Mouse (Mus musculus): ENCODE measurements around the gene Gtf3a. TPM values are rescaled to one million over a fixed set of nuclear protein-coding genes. Genes with fewer than 3 reads are reported as not detected.
A peak's percentile ranks its signal among the peaks of the same experiment; 100 is the strongest.
"Not testable (repeated sequence)": the region's sequence is repeated elsewhere in the genome, so short reads cannot be mapped to it uniquely, and the experiment has no call there.

Gene Gtf3a
- polyA plus RNA-seq, 1 experiment from 2014 or later, result 116 TPM

GRCm38 (mm10) chr5:146940219-146940618, 8.2 kb upstream of the Gtf3a start:
- Histone ChIP-seq H3K9ac (no peak overlapping the region), H3K36me3 (no peaks in the 10 kb centered on the region), H3K9me3 (no peaks in the 10 kb centered on the region), H3K27me3 (replicated peaks) (no peaks in the 10 kb centered on the region), H3K4me2 (no peak overlapping the region), H3K4me3 (replicated peaks) (no peak overlapping the region), H3K27ac (no peak overlapping the region), H3K4me1 (no peaks in the 10 kb centered on the region)
- WGBS, result 20% methylated on average over 7 of the region's 7 CpGs
- ATAC-seq (ENCODE audit: insufficient read depth, low FRiP score, low read depth), result no peak

DNA sequence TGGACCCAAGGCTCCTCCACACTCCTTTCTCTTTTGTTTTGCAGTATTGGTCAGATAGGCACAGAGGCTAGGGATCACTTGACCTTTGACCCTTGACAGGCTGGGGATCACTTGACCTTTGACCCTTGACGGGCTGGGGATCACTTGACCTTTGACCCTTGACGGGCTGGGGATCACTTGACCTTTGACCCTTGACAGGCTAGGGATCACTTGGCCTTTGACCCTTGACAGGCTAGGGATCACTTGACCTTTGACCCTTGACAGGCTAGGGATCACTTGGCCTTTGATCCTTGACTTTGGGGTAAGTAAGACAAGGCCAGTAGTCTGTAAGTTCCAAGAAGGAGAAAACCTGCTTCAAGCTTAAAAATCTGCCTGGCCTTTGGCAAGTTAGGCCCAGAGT, 6.5 kb upstream of the Gtf3a start:
- not testable (repeated sequence) for H3K4me2 ChIP-seq; H3K4me3 ChIP-seq (replicated peaks); H3K4me1 ChIP-seq; H3K27me3 ChIP-seq (replicated peaks); ATAC-seq (ENCODE audit: insufficient read depth, low FRiP score, low read depth); H3K36me3 ChIP-seq; H3K9ac ChIP-seq; H3K27ac ChIP-seq; H3K9me3 ChIP-seq
- 40% methylated on average over 2 of the region's 2 CpGs for WGBS

GRCm38 (mm10) chr5:146942965-146943364, 5.5 kb upstream of the Gtf3a start:
- 73% methylated on average over 15 of the region's 15 CpGs for WGBS

DNA sequence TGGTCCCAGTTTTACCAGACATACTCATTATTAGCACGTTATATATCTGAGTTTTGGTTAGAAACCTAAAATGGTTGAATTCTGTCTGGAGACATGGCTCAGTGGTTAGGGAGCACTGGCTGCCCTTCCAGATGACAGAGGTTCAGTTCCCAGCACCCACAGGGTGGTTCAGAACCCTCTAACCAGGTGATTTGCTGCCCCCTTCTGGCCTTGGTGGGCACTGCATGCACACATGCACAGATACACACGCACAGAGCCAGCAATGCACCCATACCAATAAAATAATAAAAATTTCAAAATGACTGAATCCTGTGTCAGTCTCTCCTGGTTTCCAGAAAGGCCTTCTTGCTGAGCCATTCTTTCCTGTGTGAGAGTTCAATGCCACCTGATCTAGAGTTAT, 3.9 kb upstream of the Gtf3a start:
- WGBS, result 94% methylated on average over 2 of the region's 2 CpGs
- H3K9me3 ChIP-seq, result no peaks in the 10 kb centered on the region
- no peaks in the 10 kb centered on the region for H3K27me3 ChIP-seq (replicated peaks)
- H3K4me3 ChIP-seq (replicated peaks), result no peak overlapping the region
- no peaks in the 10 kb centered on the region for H3K36me3 ChIP-seq
- peaks cover 4% of the 10 kb centered on the region for H3K4me1 ChIP-seq
- H3K27ac ChIP-seq, result no peak overlapping the region
- H3K9ac ChIP-seq, result no peak overlapping the region
- no peak overlapping the region for H3K4me2 ChIP-seq
- ATAC-seq (ENCODE audit: insufficient read depth, low FRiP score, low read depth), result no peak

More at GRCm38 (mm10) chr5:146942965-146943364, 5.5 kb upstream of the Gtf3a start:
- H3K4me1 ChIP-seq, result no peaks in the 10 kb centered on the region
- H3K27me3 ChIP-seq (replicated peaks), result no peaks in the 10 kb centered on the region
- H3K27ac ChIP-seq, result no peak overlapping the region
- no peak for ATAC-seq (ENCODE audit: insufficient read depth, low FRiP score, low read depth)
- no peak overlapping the region for H3K4me2 ChIP-seq
- no peak overlapping the region for H3K9ac ChIP-seq
- no peaks in the 10 kb centered on the region for H3K9me3 ChIP-seq
- H3K36me3 ChIP-seq, result no peaks in the 10 kb centered on the region
- H3K4me3 ChIP-seq (replicated peaks), result no peak overlapping the region

GRCm38 (mm10) chr5:146946682-146947081, 1.8 kb upstream of the Gtf3a start:
- Histone ChIP-seq H3K4me3 (replicated peaks) (no peak overlapping the region), H3K9me3 (no peaks in the 10 kb centered on the region), H3K27me3 (replicated peaks) (no peaks in the 10 kb centered on the region), H3K9ac (no peak overlapping the region), H3K36me3 (peaks cover 14% of the 10 kb centered on the region), H3K27ac (no peak overlapping the region), H3K4me1 (peaks cover 9% of the 10 kb centered on the region), H3K4me2 (no peak overlapping the region)
- WGBS, result 85% methylated on average over 9 of the region's 9 CpGs
- no peak for ATAC-seq (ENCODE audit: insufficient read depth, low FRiP score, low read depth)

DNA sequence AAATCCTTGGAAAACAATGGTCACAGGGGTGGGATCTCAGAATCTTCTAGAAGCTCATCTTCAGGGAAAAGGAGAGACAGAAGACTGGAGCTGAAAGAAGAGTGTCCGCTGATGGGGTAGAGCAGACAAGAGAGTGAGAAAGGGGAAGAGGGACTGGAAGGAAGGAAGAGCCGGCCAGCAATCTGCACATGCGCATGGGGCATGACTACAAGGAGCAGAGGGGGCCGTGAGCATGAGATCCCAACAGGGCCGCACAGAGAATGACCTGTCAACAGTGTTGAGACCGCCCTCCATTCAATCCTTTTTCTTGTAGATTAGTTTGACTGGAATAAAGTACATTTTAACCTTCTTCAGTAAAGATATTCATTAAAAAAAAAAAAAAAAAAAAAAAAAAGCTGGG, 960 bp upstream of the Gtf3a start:
- H3K4me3 ChIP-seq (replicated peaks), result no peak overlapping the region
- no peak overlapping the region for H3K4me2 ChIP-seq
- no peak overlapping the region for H3K9ac ChIP-seq
- WGBS, result 80% methylated on average over 6 of the region's 6 CpGs
- H3K9me3 ChIP-seq, result no peaks in the 10 kb centered on the region
- peaks cover 22% of the 10 kb centered on the region for H3K36me3 ChIP-seq
- H3K27ac ChIP-seq, result no peak overlapping the region
- ATAC-seq (ENCODE audit: insufficient read depth, low FRiP score, low read depth), result no peak
- peaks cover 9% of the 10 kb centered on the region for H3K4me1 ChIP-seq
- no peaks in the 10 kb centered on the region for H3K27me3 ChIP-seq (replicated peaks)

GRCm38 (mm10) chr5:146948041-146948507, 383 bp upstream of the Gtf3a start:
- no peak for ATAC-seq (ENCODE audit: insufficient read depth, low FRiP score, low read depth)
- no peaks in the 10 kb centered on the region for H3K27me3 ChIP-seq (replicated peaks)
- H3K4me2 ChIP-seq, result peak overlapping the region; percentile 84
- peaks cover 28% of the 10 kb centered on the region for H3K36me3 ChIP-seq
- H3K4me3 ChIP-seq (replicated peaks), result peak overlapping the region; percentile 75
- peak overlapping the region; percentile 84 for H3K27ac ChIP-seq
- WGBS, result 17% methylated on average over 10 of the region's 10 CpGs
- peak overlapping the region; percentile 61; the same call in 1 of the 2 replicates for H3K9ac ChIP-seq
- no peaks in the 10 kb centered on the region for H3K9me3 ChIP-seq
- H3K4me1 ChIP-seq, result peaks cover 9% of the 10 kb centered on the region

DNA sequence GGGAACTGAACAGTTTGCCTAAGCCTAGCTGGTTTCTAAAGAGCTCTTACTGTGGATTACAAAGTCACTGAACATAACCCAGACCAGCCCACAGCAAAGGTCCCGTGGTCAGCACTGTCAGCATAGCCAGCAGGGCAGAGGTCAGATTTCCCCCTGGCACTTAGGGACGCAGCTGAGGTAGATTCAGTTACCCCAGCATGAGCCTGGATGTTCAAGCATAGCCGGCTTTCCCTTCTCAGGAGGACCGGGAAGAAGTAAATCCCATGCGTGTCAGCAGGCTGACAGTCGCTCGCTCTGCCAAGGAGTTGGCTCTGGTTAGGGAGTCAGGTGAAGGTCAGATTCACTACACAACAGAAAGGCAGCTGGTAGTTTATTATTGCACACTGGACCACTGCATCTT, 6.1 kb downstream of the Gtf3a start:
- Histone ChIP-seq H3K27ac (no peak overlapping the region), H3K36me3 (peaks cover 80% of the 10 kb centered on the region), H3K4me3 (replicated peaks) (no peak overlapping the region), H3K4me2 (no peak overlapping the region), H3K4me1 (peaks cover 5% of the 10 kb centered on the region), H3K27me3 (replicated peaks) (no peaks in the 10 kb centered on the region), H3K9ac (no peak overlapping the region), H3K9me3 (no peaks in the 10 kb centered on the region)
- ATAC-seq (ENCODE audit: insufficient read depth, low FRiP score, low read depth), result no peak
- 86% methylated on average over 7 of the region's 7 CpGs for WGBS

DNA sequence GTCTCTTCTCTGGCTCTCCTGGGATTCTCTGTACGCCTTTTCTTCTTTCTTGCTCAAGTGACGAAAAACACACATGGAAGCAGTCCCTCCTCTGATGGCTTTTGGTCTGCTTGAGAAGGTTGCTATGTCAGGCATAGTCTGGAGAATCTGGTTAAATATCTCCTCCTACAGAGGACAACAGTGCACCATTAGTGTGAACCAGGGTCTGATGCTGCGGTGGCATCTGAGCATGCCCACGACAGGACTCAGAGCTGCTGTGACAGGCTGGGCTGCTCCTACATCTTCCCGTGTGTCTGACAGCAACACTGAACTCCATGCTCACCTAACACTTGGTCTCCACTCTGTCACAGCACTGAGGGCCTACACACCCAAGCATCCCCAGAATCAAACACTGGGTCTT, 7.2 kb downstream of the Gtf3a start:
- H3K9me3 ChIP-seq, result no peaks in the 10 kb centered on the region
- no peaks in the 10 kb centered on the region for H3K27me3 ChIP-seq (replicated peaks)
- WGBS, result 83% methylated on average over 5 of the region's 5 CpGs
- peaks cover 76% of the 10 kb centered on the region for H3K36me3 ChIP-seq
- H3K27ac ChIP-seq, result no peak overlapping the region
- no peak for ATAC-seq (ENCODE audit: insufficient read depth, low FRiP score, low read depth)
- no peaks in the 10 kb centered on the region for H3K4me1 ChIP-seq
- H3K4me2 ChIP-seq, result no peak overlapping the region
- H3K9ac ChIP-seq, result no peak overlapping the region
- no peak overlapping the region for H3K4me3 ChIP-seq (replicated peaks)

DNA sequence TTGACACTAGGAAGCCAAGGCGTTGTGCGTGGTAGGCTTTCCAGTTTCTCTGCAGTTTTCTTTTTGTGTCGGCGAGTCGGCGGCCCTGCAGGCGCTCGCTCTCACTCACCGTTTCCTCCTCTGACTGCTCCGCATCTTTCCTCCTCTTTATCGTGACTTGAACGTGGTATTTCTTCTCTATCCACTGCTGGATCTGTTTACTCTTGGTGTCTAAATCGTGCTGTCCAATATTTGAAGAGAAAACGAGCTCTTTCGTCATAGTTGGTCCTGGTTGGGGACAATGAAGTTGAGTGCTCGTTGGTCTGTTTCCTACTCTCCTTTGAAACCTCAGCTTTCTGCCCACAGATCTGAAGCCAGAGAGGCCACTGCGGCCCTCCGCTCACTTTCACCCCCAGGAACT, 8.2 kb downstream of the Gtf3a start:
- H3K4me3 ChIP-seq (replicated peaks), result no peak overlapping the region
- no peak overlapping the region for H3K27ac ChIP-seq
- H3K9ac ChIP-seq, result no peak overlapping the region
- no peaks in the 10 kb centered on the region for H3K27me3 ChIP-seq (replicated peaks)
- WGBS, result 83% methylated on average over 18 of the region's 18 CpGs
- ATAC-seq (ENCODE audit: insufficient read depth, low FRiP score, low read depth), result no peak
- no peaks in the 10 kb centered on the region for H3K9me3 ChIP-seq
- peaks cover 66% of the 10 kb centered on the region for H3K36me3 ChIP-seq
- H3K4me2 ChIP-seq, result no peak overlapping the region
- H3K4me1 ChIP-seq, result no peaks in the 10 kb centered on the region

- H3K9me3 ChIP-seq, result no peaks in the 10 kb centered on the region
- H3K27me3 ChIP-seq (replicated peaks), result no peaks in the 10 kb centered on the region
- WGBS, result under 1% methylated on average over 46 of the region's 46 CpGs
- H3K9ac ChIP-seq, result peak within 1 kb of the TSS; percentile 66
- peak within 1 kb of the TSS; percentile 67 for H3K4me2 ChIP-seq
- peak within 1 kb of the TSS; percentile 87 for H3K4me3 ChIP-seq (replicated peaks)
- peaks cover 5% of the 10 kb centered on the region; the same call in 1 of the 2 replicates for H3K4me1 ChIP-seq
- peak within 1 kb of the TSS; percentile 59; the same call in 1 of the 2 replicates for H3K27ac ChIP-seq
- ATAC-seq (ENCODE audit: insufficient read depth, low FRiP score, low read depth), result peak; percentile 73
- peaks cover 6% of the 10 kb centered on the region for H3K36me3 ChIP-seq
These were observed 14.9 kb downstream of the Gtf3a start, which contains the start of gene Mtif3 for GRCm38 (mm10) chr5:146963118-146963936. Gene Mtif3, minus strand, starts transcription at chr5:146963800.

- no peak overlapping the region; the same call in 1 of the 2 replicates for H3K9ac ChIP-seq
- H3K9me3 ChIP-seq, result no peaks in the 10 kb centered on the region
- peaks cover under 1% of the 10 kb centered on the region; the same call in 1 of the 2 replicates for H3K36me3 ChIP-seq
- peak overlapping the region; percentile 67 for H3K4me2 ChIP-seq
- peak overlapping the region; percentile 87 for H3K4me3 ChIP-seq (replicated peaks)
- ATAC-seq (ENCODE audit: insufficient read depth, low FRiP score, low read depth), result no peak
- H3K27ac ChIP-seq, result no peak overlapping the region
- 49% methylated on average over 8 of the region's 8 CpGs for WGBS
- H3K27me3 ChIP-seq (replicated peaks), result no peaks in the 10 kb centered on the region
- peaks cover 5% of the 10 kb centered on the region; the same call in 1 of the 2 replicates for H3K4me1 ChIP-seq
These were observed 15.5 kb downstream of the Gtf3a start for GRCm38 (mm10) chr5:146963937-146964278.
